Mouse (Mus musculus): Measurements from ENCODE around the gene Slc25a42. TPM values are rescaled to one million over a fixed set of nuclear protein-coding genes. Genes with fewer than 3 reads are reported as not detected.

Slc25a42 gene
- polyA plus RNA-seq (2015; fragmentation: Nextera tagmentation; extraction: Ambion mirVana) = 12.0 and 12.2 TPM in 2 replicates

DNA sequence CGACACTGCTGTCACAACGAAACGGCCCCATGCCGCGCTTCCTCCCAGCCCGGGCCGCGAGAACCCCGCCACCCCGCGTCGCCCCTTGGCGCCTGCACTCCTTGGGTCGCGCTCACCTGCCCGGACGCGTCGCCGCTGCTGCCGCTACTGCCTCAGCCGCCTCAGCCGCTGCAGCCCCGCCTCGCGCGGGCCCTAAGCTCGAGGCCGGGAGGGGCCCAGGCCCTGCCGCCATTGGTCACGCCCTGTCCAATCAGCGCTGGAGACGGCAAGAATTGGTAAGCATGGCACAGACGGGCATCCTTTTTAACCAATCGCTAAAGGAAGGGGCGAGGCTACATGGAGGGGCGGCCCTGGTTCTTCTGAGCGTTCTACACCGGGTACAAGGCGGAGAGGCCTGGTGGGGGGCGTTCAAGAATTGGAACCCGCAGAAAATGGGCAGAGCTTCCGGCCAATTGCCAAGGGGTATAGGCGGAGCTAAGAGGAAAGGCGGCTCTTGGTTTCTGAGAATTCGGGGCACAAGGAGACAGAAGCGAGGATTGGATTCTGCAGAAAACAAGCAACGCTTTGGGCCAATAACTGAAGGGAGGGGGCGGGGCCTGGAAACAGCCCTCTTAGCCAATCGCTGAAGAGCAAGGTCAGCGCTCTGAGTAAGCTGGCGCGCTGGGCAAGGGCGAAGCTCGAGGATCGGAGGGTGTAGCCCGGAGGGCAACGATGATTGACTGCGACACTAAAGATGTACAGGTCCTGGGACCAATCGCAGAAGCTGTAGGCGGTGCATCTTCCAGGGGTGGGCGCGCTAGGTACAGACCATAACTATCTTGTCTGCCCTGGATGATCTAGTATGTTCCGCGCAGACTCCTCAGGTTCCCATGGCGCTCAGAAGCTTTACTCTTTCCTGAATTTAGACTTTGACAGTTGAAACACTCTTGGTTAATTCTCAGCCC, at the start of gene Slc25a42:
Gene Slc25a42, minus strand, starts transcription at position 194 of the 944 bp plus-strand sequence.
- H3K4me3 ChIP-seq (ENCODE audit: low read depth, low read length) = peak within 1 kb of the TSS; percentile 63
- TF ChIP-seq CTCF (IDR thresholded peaks at IDR 0.05; ENCODE audit: low read depth) = peak; percentile 34; the same call in 1 of the 2 replicates
- H3K36me3 ChIP-seq (ENCODE audit: control insufficient read depth, insufficient read depth) = no peaks in the 10 kb centered on the region
- peak within 1 kb of the TSS; percentile 89 for H3K27ac ChIP-seq (ENCODE audit: low read depth, low read length)
- peak within 1 kb of the TSS; percentile 71 for H3K9ac ChIP-seq (ENCODE audit: low read depth, low read length)
- 0 out of 2 replicates have a peak, but pooled peaks cover 9% of the 10 kb centered on the region for H3K4me1 ChIP-seq (replicated peaks; ENCODE audit: control insufficient read depth, insufficient read depth, low read length)
- peak within 1 kb of the TSS; percentile 99 for H3K4me2 ChIP-seq (replicated peaks; ENCODE audit: low read depth)
- peak; percentile 97 for ATAC-seq
- H3K9me3 ChIP-seq (ENCODE audit: control insufficient read depth) = no peaks in the 10 kb centered on the region
- under 1% methylated on average over 66 of the region's 66 CpGs for WGBS
- H3K27me3 ChIP-seq (replicated peaks; ENCODE audit: control insufficient read depth, insufficient read depth, low read length) = no peaks in the 10 kb centered on the region

DNA sequence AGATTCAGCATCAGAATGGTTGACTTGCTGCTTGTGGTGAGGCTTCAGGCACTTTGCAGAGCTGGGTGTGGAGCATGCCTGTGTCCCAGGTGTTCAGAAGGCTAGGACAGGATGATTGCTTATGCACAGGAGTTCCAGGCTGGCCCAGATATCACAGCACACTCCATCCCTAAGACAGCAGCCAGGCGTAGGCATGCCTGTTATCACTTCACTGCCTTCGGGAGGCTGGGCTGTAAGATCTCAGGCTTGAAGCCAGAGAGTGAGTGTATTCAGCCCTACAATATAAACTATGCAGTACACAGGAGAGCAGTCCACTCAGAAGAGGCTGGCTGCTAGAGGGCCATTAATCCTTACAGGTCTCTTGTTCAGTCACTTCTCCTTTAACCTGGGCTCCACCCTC, 46.9 kb upstream of the Slc25a42 start:
- Histone ChIP-seq H3K27me3 (replicated peaks; ENCODE audit: control insufficient read depth, insufficient read depth, low read length) (no peaks in the 10 kb centered on the region), H3K4me2 (replicated peaks; ENCODE audit: low read depth) (no peak overlapping the region), H3K9ac (ENCODE audit: low read depth, low read length) (no peak overlapping the region), H3K36me3 (ENCODE audit: control insufficient read depth, insufficient read depth) (peaks cover 93% of the 10 kb centered on the region), H3K4me1 (replicated peaks; ENCODE audit: control insufficient read depth, insufficient read depth, low read length) (no peaks in the 10 kb centered on the region), H3K27ac (ENCODE audit: low read depth, low read length) (no peak overlapping the region), H3K4me3 (ENCODE audit: low read depth, low read length) (no peak overlapping the region), H3K9me3 (ENCODE audit: control insufficient read depth) (no peaks in the 10 kb centered on the region)
- no peak for ATAC-seq
- 82% methylated on average over 2 of the region's 2 CpGs for WGBS
- no peak for TF ChIP-seq CTCF (IDR thresholded peaks at IDR 0.05; ENCODE audit: low read depth)

DNA sequence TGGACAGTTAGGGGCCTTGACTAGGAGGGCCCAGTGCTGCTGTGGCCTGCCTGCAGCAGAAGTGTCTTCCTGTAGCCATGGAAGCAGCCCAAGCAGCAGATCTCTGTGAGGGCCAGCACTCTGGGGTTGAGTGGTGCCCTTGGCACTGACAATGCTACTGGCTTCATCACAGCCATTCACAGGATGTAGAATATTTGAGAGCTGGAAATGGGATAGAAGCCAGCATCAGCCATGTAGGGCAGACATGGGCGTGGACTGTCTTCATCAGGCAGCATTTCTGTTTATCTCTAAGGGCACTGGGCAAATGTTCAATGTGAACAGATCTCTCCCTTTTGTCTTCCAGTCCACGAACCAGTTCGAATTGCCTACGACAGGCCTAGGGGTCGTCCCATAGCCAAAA, 46.5 kb upstream of the Slc25a42 start:
- Histone ChIP-seq H3K9ac (ENCODE audit: low read depth, low read length) (no peak overlapping the region), H3K27ac (ENCODE audit: low read depth, low read length) (no peak overlapping the region), H3K36me3 (ENCODE audit: control insufficient read depth, insufficient read depth) (peaks cover 93% of the 10 kb centered on the region), H3K27me3 (replicated peaks; ENCODE audit: control insufficient read depth, insufficient read depth, low read length) (no peaks in the 10 kb centered on the region), H3K9me3 (ENCODE audit: control insufficient read depth) (no peaks in the 10 kb centered on the region), H3K4me2 (replicated peaks; ENCODE audit: low read depth) (no peak overlapping the region), H3K4me3 (ENCODE audit: low read depth, low read length) (no peak overlapping the region), H3K4me1 (replicated peaks; ENCODE audit: control insufficient read depth, insufficient read depth, low read length) (no peaks in the 10 kb centered on the region)
- ATAC-seq = no peak
- WGBS = 89% methylated on average over 5 of the region's 5 CpGs
- TF ChIP-seq CTCF (IDR thresholded peaks at IDR 0.05; ENCODE audit: low read depth) = no peak

DNA sequence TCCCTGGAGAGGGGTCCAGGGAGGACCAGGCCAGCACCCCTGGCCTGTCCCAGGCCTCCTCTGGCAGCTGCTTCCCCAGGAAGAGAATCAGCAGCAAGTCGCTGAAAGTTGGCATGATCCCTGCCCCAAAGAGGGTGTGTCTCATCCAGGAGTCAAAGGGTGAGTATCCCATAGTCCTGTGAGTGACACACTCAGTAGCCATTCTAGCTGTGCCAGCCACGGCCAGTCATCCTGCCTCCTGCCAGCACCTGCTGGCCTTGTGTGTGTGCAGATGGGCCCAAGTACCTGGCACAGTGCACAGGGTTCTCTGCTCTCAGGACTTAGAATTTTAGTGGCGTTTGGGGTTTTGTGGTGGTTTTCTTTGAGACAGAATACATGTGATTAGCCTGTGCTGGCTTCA, 45.4 kb upstream of the Slc25a42 start:
- WGBS = 80% methylated on average over 3 of the region's 3 CpGs
- H3K36me3 ChIP-seq (ENCODE audit: control insufficient read depth, insufficient read depth) = peaks cover 93% of the 10 kb centered on the region
- TF ChIP-seq CTCF (IDR thresholded peaks at IDR 0.05; ENCODE audit: low read depth) = no peak

DNA sequence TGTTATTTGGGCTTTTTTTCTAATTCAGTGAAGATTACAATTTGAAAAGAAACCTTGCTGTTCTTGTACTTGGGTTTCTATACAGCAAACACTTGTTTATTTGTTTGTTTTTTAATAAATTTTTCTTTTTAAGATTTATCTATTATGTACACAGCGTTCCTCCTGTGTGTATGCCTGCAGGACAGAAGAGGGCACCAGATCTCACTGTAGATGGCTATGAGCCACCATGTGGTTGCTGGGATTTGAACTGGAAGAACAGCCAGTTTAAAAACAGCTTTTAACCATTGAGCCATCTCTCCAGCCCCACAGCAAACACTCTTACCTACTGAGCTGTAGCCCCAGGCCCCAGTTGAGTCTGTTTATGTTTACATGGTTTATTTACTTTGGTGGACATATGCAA, 42.5 kb upstream of the Slc25a42 start:
- no peaks in the 10 kb centered on the region for H3K9me3 ChIP-seq (ENCODE audit: control insufficient read depth)
- ATAC-seq = no peak
- TF ChIP-seq CTCF (IDR thresholded peaks at IDR 0.05; ENCODE audit: low read depth) = peak; percentile 54
- H3K4me3 ChIP-seq (ENCODE audit: low read depth, low read length) = no peak overlapping the region
- H3K27me3 ChIP-seq (replicated peaks; ENCODE audit: control insufficient read depth, insufficient read depth, low read length) = no peaks in the 10 kb centered on the region
- H3K4me2 ChIP-seq (replicated peaks; ENCODE audit: low read depth) = no peak overlapping the region
- no peak overlapping the region for H3K9ac ChIP-seq (ENCODE audit: low read depth, low read length)
- peaks cover 95% of the 10 kb centered on the region for H3K36me3 ChIP-seq (ENCODE audit: control insufficient read depth, insufficient read depth)
- no peak overlapping the region for H3K27ac ChIP-seq (ENCODE audit: low read depth, low read length)
- 79% methylated on average over 1 of the region's 1 CpGs for WGBS
- no peaks in the 10 kb centered on the region for H3K4me1 ChIP-seq (replicated peaks; ENCODE audit: control insufficient read depth, insufficient read depth, low read length)

More for the DNA sequence above, 45.4 kb upstream of the Slc25a42 start:
- no peak for ATAC-seq
- no peak overlapping the region for H3K4me3 ChIP-seq (ENCODE audit: low read depth, low read length)
- H3K4me1 ChIP-seq (replicated peaks; ENCODE audit: control insufficient read depth, insufficient read depth, low read length) = no peaks in the 10 kb centered on the region
- no peak overlapping the region for H3K9ac ChIP-seq (ENCODE audit: low read depth, low read length)
- H3K27ac ChIP-seq (ENCODE audit: low read depth, low read length) = no peak overlapping the region
- no peaks in the 10 kb centered on the region for H3K9me3 ChIP-seq (ENCODE audit: control insufficient read depth)
- no peaks in the 10 kb centered on the region for H3K27me3 ChIP-seq (replicated peaks; ENCODE audit: control insufficient read depth, insufficient read depth, low read length)
- H3K4me2 ChIP-seq (replicated peaks; ENCODE audit: low read depth) = no peak overlapping the region

DNA sequence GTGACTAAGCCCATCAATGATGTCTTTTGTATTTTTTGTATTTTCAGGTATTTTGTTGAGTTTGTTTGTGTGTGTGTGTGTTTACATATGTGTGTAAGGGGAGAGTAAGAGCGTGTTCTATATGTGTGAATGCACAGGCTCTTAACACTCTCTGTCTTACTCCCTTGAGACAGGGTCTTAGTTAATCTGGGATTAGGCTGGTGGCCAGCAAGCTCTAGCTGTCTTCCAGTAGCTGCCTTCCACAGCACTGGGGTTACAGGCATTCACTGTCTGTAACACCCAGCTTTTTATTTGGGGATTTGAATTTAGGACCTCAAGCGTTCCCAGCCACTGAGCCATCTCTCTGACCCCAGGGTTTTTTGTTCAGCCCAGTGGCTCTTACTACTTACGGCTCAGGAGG, 35.7 kb upstream of the Slc25a42 start:
- H3K9ac ChIP-seq (ENCODE audit: low read depth, low read length) = no peak overlapping the region
- H3K4me1 ChIP-seq (replicated peaks; ENCODE audit: control insufficient read depth, insufficient read depth, low read length) = no peaks in the 10 kb centered on the region
- H3K36me3 ChIP-seq (ENCODE audit: control insufficient read depth, insufficient read depth) = peaks cover 69% of the 10 kb centered on the region
- ATAC-seq = no peak
- H3K4me3 ChIP-seq (ENCODE audit: low read depth, low read length) = no peak overlapping the region
- no peaks in the 10 kb centered on the region for H3K27me3 ChIP-seq (replicated peaks; ENCODE audit: control insufficient read depth, insufficient read depth, low read length)
- TF ChIP-seq CTCF (IDR thresholded peaks at IDR 0.05; ENCODE audit: low read depth) = no peak
- no peaks in the 10 kb centered on the region for H3K9me3 ChIP-seq (ENCODE audit: control insufficient read depth)
- WGBS = 91% methylated on average over 3 of the region's 3 CpGs
- no peak overlapping the region for H3K27ac ChIP-seq (ENCODE audit: low read depth, low read length)
- no peak overlapping the region for H3K4me2 ChIP-seq (replicated peaks; ENCODE audit: low read depth)
